Mouse (Mus musculus): ENCODE results near the gene Dlg2.

DNA sequence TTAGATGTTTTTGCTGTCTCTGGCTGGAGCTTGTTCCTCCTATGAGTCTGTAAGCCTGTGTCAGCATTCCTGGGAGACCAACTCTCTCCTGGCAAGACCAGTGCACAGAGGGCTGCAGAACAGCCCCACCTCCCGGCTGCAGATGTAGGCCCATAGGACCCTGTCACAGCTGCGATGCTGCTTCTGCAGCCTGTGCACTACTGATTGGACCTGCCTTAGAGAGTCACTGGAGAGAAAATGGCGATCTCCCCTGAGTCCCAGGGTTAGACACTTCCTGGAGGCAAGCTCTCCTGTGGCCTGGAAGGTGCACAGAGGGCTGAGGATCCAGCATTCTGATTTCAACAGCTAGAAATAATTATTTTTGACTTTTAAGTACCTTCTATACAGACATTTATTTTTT lies 257.6 kb downstream of the Dlg2 start:
- TF ChIP-seq CTCF (IDR thresholded peaks at IDR 0.05; ENCODE audit: borderline replicate concordance, control insufficient read depth, extremely low read depth, insufficient read depth, low read length, poor library complexity) (no peak), POLR2A (IDR thresholded peaks at IDR 0.05; ENCODE audit: control insufficient read depth, extremely low read depth, insufficient read depth, low read length, poor library complexity) (no peak)
